Mouse (Mus musculus) brain, embryonic 18.5 days (tissue): Measurements from ENCODE around the gene Pomgnt1.

ENCODE experiments used
- DNase-seq: peaks from one replicate; pipeline ENCODE4 v3.0.0-alpha.2; 2012; ENCODE audit warnings: low read depth, low spot score

The Pomgnt1 gene

DNA sequence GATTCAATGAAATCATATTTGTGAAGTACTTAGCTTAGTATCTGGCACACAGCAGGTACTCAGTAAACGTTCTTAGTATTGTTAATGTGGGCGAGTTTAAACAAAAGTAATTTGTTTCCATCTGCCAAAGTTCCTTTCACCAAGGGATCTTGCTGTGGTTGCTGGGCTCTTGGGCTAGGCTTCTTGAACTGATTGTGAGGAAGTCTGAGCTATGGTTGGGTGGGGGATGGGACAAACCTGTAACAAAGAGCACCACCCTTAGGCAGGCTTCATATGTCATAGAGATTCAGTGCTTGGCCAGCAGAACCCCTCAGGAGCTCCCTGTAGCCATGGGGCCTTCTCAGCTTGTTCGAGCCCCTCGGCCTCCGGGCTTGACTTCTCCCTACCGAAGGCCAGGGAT, 49.4 kb downstream of the Pomgnt1 start, which contains the start of the genes 1700042G07Rik and Gm49337:
Gene 1700042G07Rik (plus strand): TSS at position 301 of the 400 bp plus-strand sequence.
Gene Gm49337 (plus strand): TSS at position 313 of the 400 bp plus-strand sequence.
- no peak for DNase-seq

DNA sequence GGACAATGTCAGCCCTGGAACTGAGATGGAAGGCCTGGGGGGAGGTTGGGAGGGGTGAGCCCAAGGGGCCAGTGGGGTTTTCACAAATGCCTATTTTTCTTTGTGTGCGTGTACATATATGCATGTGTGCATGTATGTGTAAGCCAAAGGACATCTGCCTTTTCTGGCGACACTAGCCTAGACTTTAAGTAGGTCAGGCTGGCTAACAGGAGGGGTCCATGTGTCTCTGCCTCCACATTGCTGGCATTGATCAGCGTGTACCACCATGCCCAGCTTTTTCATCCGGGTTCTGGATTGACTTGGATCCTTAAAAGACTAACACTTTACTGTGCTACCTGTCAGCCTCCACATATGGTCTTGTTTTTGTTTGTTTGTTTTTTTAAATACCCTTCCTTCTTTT, 50.1 kb downstream of the Pomgnt1 start:
- no peak for DNase-seq

DNA sequence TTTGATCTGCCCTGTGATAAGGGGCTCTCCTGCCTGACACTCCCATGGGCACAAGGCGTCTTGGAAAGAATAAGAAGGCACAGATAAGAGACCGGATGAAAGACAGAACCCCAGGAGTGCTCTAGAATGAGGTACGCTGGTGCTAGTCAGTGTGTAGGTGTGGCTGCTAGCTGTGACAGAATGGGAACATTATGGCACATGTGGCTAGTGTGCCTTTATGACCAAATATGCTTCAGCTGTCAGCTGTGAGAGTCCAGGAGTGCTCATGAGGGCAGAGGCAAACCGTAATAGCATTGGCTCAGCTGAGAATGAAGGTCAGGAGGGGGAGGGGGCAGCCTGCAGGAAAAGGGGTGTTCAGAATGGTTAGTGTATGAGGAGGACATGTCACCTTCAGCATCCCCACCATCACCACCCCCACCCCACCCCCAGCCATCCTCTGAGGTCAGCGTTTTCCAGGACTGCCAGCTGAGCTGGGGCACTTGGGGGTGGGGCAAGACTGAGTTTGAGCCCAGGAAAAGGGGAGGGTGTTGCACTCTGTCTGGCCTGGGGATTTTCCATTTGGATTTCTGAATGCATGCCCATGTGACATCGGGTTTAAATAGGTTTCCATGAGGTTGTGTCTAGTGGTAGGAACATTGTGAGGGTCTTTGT, 51.0 kb downstream of the Pomgnt1 start:
- DNase-seq: no peak

DNA sequence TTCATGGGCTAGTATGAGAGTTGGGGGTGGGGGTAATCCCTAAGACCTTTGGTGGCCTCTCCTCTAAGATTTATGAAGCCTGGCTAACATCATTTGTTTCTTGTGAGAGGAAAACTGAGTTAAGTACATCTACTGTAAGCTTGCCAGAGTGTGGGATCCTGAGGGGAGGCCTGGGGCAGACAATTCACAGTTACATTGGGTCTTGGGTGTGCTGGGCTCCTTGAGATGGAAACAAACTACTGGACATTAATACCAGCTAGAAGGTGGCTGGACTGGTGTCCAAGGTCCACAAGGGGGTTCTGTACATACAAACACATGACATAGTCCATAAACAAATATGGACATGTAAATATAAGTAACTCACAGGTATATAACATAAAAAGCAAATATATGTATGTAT, 51.5 kb downstream of the Pomgnt1 start:
- no peak for DNase-seq

DNA sequence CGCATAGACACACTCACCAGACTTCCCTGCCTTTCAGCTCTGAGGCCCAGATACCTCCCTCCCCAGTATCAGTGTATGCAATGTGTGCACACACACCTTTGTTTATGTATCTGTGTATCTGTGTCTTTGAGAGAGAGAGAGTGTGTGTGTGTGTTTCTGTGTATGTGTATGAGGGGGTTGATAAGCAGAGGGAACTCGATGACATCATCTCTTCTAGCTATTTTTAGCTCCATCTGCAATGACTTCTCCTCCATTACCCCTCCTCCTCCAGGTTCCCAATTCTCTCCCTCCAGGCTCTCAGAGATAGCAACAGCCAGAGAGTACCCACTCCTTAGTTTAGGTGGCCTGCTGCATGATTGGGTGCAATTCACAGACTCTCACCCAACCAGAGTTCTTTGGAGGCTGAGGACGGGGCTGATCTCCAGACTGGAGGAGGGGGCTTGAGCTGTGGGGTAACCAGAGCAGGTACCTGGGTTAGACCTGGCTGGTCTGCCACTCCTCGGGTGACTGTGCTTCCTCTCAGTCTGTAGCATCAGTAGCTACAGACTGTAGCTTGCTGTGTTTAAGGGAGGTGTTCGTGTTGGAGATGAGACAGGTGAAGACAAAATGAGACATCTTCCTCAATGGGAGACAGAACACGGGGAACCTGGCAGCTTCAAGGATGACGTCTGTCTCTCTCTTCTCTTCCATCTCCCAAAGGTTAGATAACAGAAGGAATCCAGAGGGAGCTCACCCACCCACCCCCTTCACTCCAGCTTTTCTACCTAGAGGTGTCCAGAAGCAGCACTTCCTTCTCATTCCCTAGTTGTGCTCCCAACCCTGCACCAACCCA, 52.3 kb downstream of the Pomgnt1 start:
- DNase-seq: no peak

DNA sequence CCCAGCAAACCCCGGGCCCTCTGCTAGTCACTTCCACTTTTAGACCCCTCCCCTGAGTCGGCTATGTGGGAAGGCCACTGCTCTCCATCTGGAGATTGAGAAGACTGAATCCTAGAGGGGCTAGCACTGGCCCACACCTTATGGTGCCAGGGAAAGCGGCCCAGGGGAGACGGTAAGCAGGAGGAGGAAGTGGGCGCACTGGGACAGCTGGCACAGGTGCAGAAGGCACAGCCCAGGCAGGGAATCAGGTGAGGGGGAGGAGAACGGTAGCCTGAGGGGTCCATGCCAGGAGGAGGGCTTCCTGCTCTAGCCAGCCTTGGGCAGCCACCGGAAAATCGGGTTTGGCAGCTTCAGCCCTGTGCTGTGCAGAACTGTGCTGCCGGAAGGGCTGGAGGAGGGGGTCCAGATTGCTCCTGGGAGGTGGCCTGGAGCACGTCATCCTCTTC, 52.9 kb downstream of the Pomgnt1 start:
- no peak for DNase-seq

DNA sequence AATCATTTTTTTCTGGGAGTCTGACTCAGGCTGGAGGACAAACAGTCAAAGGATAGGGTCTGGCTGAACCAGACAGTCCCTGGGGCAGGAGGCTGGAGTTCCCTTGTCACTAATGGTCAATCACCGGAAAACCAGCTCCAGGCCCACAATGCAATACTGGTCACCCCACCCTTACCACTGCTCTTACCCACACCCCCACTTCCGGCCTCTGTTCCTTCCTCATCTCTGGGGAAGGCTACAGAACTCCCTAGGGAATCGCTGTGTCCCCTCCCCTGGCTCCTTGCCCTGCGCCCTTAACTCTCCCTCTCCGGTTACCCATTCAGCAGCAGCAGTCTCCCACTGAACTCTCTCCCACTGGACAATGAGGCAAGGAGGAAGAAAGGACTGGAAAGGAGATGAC, 53.5 kb downstream of the Pomgnt1 start:
- no peak for DNase-seq

DNA sequence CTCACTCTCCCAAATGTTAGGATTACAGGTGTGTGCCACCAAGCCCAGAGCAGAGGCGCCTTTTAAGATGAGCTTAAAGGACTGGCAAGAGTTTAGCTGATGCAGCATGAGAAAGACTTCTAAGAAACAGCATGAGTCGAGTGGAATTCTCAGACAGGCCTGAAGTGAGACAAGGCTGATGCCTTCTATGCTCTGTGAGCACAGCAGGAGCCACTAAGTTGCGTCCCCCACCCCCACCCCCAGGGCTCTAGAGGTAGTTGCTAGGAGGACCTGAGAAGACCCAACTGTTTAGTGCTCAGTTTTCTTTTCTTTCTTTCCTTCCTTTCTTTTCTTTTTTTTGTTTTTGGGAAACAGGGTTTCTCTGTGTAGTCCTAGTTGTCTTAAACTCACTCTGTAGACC, 58.4 kb downstream of the Pomgnt1 start:
- DNase-seq: no peak

DNA sequence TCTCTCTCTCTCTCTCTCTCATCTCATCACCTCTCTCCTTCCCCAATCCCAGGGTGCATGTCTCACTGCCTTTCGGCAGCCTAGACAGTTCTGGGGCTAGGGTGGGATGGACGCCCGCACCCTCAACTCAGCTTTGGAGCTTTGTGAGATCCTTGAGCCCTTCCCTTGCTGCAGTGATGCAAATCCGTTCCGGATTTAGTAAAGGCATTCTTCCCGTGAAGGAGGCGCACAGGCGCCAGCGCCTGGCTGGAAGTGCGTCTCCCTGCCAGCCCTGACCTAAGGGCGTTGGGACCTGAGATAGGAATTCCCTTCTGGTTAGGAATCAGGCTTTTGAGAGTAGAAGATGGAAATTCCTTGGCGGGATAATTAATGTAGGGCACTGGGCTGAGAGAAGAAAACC, 59.1 kb downstream of the Pomgnt1 start:
- DNase-seq: no peak

DNA sequence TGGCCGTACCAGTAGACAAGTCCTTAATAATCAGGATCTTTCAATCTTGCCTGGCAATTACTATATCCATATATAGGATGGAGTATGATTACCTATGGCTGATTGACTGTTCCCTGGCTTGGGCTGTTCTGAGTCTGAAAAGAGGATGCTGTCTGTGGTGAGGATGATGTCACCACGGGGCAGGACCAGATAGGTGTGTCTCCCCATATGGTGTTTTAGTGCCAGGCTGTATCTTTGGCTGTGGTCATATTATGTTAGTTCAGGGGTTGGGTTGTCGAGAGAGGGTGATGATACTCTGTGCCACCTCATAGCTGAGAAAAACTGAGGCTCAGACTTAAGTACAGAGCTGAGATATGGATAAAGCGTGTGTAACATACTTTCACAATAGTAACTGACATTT, 61.4 kb downstream of the Pomgnt1 start:
- DNase-seq: no peak

DNA sequence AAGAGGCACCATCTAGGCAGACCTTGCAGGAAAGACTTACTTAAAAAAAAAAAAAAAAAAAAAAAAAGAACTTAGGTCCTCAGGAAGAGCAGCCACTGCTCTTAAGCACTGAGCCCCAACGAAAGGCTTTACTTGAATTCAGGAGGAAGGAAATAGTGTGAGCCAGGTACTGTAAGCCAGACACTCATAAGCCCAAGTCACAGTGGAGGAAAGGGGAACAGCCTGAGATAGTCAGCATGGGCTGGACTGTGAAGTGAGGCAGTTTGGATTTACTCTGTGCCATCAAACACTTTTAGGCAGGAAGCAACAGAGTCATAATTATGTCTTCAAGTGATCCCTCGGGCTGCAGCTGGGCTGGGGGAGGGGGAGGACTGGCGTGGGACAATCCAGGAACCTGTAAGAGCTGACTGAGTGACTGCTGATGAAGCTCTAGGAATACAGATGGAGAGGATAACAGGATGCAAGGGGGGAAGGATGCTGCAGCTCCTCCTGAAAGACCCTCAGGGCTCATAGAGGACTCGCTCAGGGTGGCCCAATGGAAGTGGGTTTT, 68.7 kb downstream of the Pomgnt1 start:
- DNase-seq: no peak

DNA sequence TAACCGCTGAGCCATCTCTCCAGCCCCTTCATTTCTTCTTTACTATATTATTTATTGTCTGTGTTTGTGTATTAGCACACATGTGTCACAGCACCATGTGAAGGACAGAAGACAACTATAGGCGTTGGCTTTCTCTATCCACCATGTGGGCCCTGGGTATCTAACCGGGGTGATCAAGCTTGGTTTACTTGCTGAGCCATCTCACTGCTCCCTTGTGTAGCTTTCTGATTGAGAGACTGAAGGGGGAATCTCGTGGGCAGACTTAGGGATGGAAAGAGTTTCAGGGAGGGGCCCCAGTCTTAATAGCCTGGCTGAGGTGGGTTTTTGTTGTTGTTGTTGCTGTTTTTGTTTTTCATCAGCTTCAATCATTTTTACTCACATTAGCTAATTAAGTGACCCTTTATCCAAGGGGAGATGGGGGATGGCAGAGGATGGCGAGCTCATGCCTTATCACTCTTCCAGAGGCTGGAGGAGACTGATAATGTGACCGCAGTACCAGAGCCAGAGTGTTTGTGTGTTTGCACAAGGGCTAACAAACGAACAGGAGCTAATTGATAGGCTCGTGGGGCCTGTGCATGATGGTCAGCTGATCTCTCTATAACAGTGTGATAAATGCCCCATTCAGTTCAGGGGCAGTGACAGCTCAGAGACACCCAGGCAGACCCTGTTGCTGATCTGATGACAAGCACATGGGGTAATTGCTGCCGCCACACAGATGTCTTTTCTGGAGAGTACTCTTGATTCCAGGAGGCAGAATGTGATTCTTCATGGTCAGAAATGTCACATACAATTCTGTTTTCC, 70.1 kb downstream of the Pomgnt1 start:
- no peak for DNase-seq

DNA sequence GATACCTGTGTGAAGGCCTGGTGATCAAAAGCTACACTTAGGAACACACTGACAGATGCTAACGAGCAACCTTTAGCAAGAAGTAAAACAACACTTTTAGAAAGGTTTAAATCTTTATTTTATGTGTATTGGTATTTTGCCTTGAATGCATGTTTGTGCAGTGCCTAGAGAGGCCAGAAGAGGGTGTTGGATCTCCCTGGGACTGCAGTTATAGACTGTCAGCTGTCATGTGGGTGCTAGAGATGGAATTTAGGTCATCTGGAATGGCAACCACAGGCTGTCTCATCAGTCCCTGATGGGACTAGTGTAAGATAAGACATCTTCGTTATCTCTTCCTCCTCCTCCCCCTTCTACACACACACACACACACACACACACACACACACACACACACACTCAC, 74.8 kb downstream of the Pomgnt1 start:
- DNase-seq: no peak

DNA sequence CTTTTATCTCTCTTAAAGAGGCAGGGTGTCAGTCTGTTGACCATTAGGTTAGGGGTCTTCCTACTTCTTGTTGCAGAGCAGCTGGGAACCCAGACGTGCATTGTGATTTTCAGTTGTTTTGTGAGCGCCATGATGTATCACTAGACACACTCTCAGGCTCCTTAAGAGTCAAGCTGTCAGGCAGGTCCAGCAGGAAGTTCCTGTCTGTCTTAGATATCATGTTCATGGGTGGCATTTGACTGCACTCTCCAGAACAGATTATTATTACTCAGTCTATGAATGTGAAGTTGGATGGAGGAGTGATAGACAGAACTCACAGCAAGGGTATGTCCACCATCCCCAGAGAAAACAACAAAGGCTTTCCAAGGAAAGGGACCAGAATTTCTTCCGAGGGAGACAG, 80.8 kb downstream of the Pomgnt1 start:
- no peak for DNase-seq

DNA sequence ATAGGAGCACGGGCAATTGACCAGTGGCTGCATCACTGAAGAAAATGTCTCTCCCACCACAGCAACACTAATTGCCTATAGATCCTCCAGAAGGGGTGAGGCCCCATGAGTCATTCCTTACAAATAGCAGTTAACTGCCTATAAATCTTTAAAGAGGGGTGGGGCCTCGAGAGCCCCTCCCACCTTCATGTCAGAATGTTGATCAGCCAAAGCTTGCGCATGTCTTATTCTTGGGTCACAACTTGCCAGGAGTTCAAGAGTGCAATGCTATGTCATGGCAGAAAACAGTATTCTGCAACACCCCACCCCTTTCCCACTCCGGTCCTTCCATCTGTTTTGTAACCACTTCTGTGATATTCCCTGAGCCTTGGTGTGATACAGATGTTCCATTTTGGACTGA, 82.9 kb downstream of the Pomgnt1 start:
- DNase-seq: no peak

DNA sequence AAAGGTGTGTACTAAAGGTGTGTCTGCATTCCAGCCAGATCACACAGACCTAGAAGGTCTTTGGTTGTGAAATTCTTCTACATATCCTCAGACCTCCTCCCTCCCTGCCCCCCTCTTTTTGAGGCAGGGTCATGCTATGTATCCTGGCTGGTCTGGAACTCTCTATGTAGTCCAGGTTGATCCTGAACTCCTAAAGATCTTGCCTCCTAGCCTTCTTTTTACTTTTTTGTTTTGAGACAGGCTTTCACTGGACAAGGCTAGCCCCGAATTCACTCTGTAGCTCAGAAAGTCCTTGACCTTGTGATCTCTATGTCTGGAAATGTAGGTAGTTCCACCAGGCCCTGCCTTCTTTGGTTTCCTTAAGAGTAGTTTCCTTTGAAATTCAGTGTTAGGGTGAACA, 85.3 kb downstream of the Pomgnt1 start:
- no peak for DNase-seq
